ENCODE assay signal across 8 mouse cellular contexts in the genomic region with DNA sequence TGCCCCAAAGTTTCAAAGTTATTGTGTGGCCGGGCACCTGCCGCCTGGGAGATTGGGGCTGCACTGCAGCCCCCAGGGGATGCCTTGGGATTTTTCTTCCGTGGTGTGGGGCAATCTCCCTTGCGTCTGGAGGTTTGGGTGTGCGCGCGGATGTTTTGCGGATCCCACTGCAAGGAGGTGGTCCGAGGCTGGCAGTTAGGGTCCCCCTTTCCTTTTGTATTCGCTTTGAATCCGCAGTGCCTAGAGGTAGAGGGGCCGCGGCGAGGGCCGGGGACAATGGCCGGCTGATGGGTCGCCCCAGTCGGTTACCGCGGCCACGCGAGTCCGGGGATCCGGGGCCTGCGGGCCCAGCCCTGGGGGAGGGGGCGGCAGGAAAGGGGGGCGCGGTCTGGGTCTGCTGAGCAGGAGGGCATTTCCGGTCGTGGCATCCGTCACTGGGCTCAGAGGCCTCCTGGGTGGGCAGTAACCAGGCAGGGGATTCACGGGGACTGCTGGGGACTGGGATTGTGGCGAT. TPM values are rescaled to one million over a fixed set of nuclear protein-coding genes. Genes with fewer than 3 reads are reported as not detected.
DNase-seq lines count a peak whose midpoint lies in the region; ATAC-seq lines count a peak whose summit lies in the region.

No protein-coding gene starts in this region.

- H3K27ac ChIP-seq in hindbrain, embryonic 13.5 days, result peak overlapping the region; percentile 95

- peak; percentile 78 for ATAC-seq in hindbrain, embryonic 13.5 days (ENCODE audit: low FRiP score)
- ATAC-seq in megakaryocyte, adult 5-6 weeks (ENCODE audit: poor library complexity, severe bottlenecking), result peak; percentile 61
- no peak for ATAC-seq in erythroid progenitor cell, adult 5-6 weeks (replicated peaks; ENCODE audit: low FRiP score, poor library complexity, severe bottlenecking)

- no peaks in the 10 kb centered on the region for H3K36me3 ChIP-seq in hindbrain, embryonic 13.5 days

- WGBS in hindbrain, embryonic 13.5 days, result 1% methylated on average over 33 of the region's 33 CpGs

- peak overlapping the region; percentile 81 for H3K4me2 ChIP-seq in hindbrain, embryonic 13.5 days

- peak overlapping the region; percentile 98 for H3K9ac ChIP-seq in hindbrain, embryonic 13.5 days

- H3K4me3 ChIP-seq in hindbrain, embryonic 13.5 days, result peak overlapping the region; percentile 96

- peaks cover 27% of the 10 kb centered on the region for H3K4me1 ChIP-seq in hindbrain, embryonic 13.5 days (replicated peaks)

- no peaks in the 10 kb centered on the region for H3K27me3 ChIP-seq in hindbrain, embryonic 13.5 days

- intact Hi-C loops in left cerebral cortex, postnatal 10 days (cut with DNase I), result loop anchor here (5.0 kb wide), 1 partner anchor 67 kb away; no protein-coding TSS in a partner anchor

- no peaks in the 10 kb centered on the region for H3K9me3 ChIP-seq in hindbrain, embryonic 13.5 days

- DNase-seq in MN1 (ENCODE audit: low spot score), result peak; percentile 67
- peak; percentile 45 for DNase-seq in cerebellum, adult 8-10 months
- peak; percentile 38 to 61 for DNase-seq in frontal cortex, postnatal 14 days (ENCODE audit: low spot score in 2 of 2)
- DNase-seq in left cerebral cortex, postnatal 10 days (ENCODE audit: extremely low spot score in 1 of 2, low spot score in 2 of 2), result peak; percentile 60 to 91
- peak; percentile 79 to 81 for DNase-seq in right cerebral cortex, postnatal 10 days (ENCODE audit: low spot score in 2 of 2)

RNA-seq across cellular contexts. Expression of gene Rangap1, which starts 0.3 kb away (rescaled TPM):
- polyA plus RNA-seq in hindbrain, embryonic 13.5 days (2015; fragmentation: Nextera tagmentation; extraction: Ambion mirVana), result 129 and 140 TPM in 2 replicates
- total RNA-seq in left cerebral cortex, postnatal 10 days (2021), result 100 to 1,000 TPM; 200 to 211 TPM
- 29.8 and 32.0 TPM in 2 replicates for total RNA-seq in megakaryocyte, adult 5-6 weeks (2015)
- total RNA-seq in megakaryocyte, adult 5-6 weeks (2017), result 76.5 and 79.1 TPM in 2 replicates
- 103 and 106 TPM in 2 replicates for total RNA-seq in erythroid progenitor cell, adult 5-6 weeks (2015; ENCODE audit: low replicate concordance)
- total RNA-seq in erythroid progenitor cell, adult 5-6 weeks (2017; ENCODE audit: low replicate concordance), result 162 and 182 TPM in 2 replicates

RNA-seq across cellular contexts. Expression of gene Zc3h7b, which starts 0.8 kb away (rescaled TPM):
- polyA plus RNA-seq in hindbrain, embryonic 13.5 days (2015; fragmentation: Nextera tagmentation; extraction: Ambion mirVana), result 42.6 and 46.8 TPM in 2 replicates
- total RNA-seq in left cerebral cortex, postnatal 10 days (2021), result 100 to 1,000 TPM; 192 to 212 TPM
- 5.8 and 6.2 TPM in 2 replicates for total RNA-seq in megakaryocyte, adult 5-6 weeks (2015)
- total RNA-seq in megakaryocyte, adult 5-6 weeks (2017), result 5.5 and 7.0 TPM in 2 replicates
- 4.6 and 7.2 TPM in 2 replicates for total RNA-seq in erythroid progenitor cell, adult 5-6 weeks (2015; ENCODE audit: low replicate concordance)
- total RNA-seq in erythroid progenitor cell, adult 5-6 weeks (2017; ENCODE audit: low replicate concordance), result 1.8 and 3.6 TPM in 2 replicates

RNA-seq across cellular contexts. Expression of gene Chadl, which starts 48.6 kb away (rescaled TPM):
- polyA plus RNA-seq in hindbrain, embryonic 13.5 days (2015; fragmentation: Nextera tagmentation; extraction: Ambion mirVana), result 13.5 and 14.2 TPM in 2 replicates
- 10 to 100 TPM; 20.6 to 25.4 TPM for total RNA-seq in left cerebral cortex, postnatal 10 days (2021)
- total RNA-seq in megakaryocyte, adult 5-6 weeks (2015), result 0.13 TPM in 1 of 2 replicates, not detected in the other
- not detected in 2 replicates for total RNA-seq in megakaryocyte, adult 5-6 weeks (2017)
- total RNA-seq in erythroid progenitor cell, adult 5-6 weeks (2015; ENCODE audit: low replicate concordance), result not detected in 2 replicates
- not detected in 2 replicates for total RNA-seq in erythroid progenitor cell, adult 5-6 weeks (2017; ENCODE audit: low replicate concordance)

RNA-seq across cellular contexts. Expression of gene Tef, which starts 56.6 kb away (rescaled TPM):
- polyA plus RNA-seq in hindbrain, embryonic 13.5 days (2015; fragmentation: Nextera tagmentation; extraction: Ambion mirVana), result 22.3 and 22.4 TPM in 2 replicates
- total RNA-seq in left cerebral cortex, postnatal 10 days (2021), result 100 to 1,000 TPM; 121 to 143 TPM
- 3.1 and 3.3 TPM in 2 replicates for total RNA-seq in megakaryocyte, adult 5-6 weeks (2015)
- total RNA-seq in megakaryocyte, adult 5-6 weeks (2017), result 6.5 and 8.6 TPM in 2 replicates
- 1.7 and 3.2 TPM in 2 replicates for total RNA-seq in erythroid progenitor cell, adult 5-6 weeks (2015; ENCODE audit: low replicate concordance)
- 1.4 and 2.1 TPM in 2 replicates for total RNA-seq in erythroid progenitor cell, adult 5-6 weeks (2017; ENCODE audit: low replicate concordance)

Comparison
In these comparisons a context has a peak if more than half of its experiments do, and no peak if none do; other contexts are left out.
1. RNA of gene Zc3h7b, which starts 0.8 kb away (total RNA-seq): 192 to 212 TPM in left cerebral cortex, postnatal 10 days; 5.5 to 7.0 TPM in megakaryocyte, adult 5-6 weeks and 1.8 to 7.2 TPM in erythroid progenitor cell, adult 5-6 weeks; every median in the first group is over 10 times any median in the second.
2. RNA of gene Chadl, which starts 48.6 kb away (total RNA-seq): 20.6 to 25.4 TPM in left cerebral cortex, postnatal 10 days; 0.13 TPM in megakaryocyte, adult 5-6 weeks and not detected in erythroid progenitor cell, adult 5-6 weeks; every median in the first group is over 10 times any median in the second.
3. Peak in every context shown above with its lines, with median percentiles within 50 percentile points of each other: DNase-seq.